Mouse (Mus musculus) limb, embryonic 13.5 days (tissue): ENCODE data around the gene Drd3. TPM values are rescaled to one million over a fixed set of nuclear protein-coding genes. Genes with fewer than 3 reads are reported as not detected.

Source experiments
- ATAC-seq: fragments of 200-750 bp; cut with Nextera tagmentation; 2 replicates; pipeline ENCODE4 v1.8.0; 2017; ENCODE audit warnings: low read depth, moderate number of reproducible peaks, moderate TSS enrichment; ENCODE audit not compliant: low FRiP score
- H3K27ac ChIP-seq: fragments of 300-500 bp; sonication (generic); 2 replicates; pipeline ENCODE4 v1.5.1; 2015; ENCODE audit warnings: inconsistent platforms, mild to moderate bottlenecking, moderate library complexity
- H3K27me3 ChIP-seq: fragments of 300-500 bp; sonication (generic); 2 replicates; pipeline ENCODE4 v1.6.1; 2015; ENCODE audit warnings: mild to moderate bottlenecking, inconsistent platforms
- H3K36me3 ChIP-seq: fragments of 300-500 bp; sonication (generic); 2 replicates; pipeline ENCODE4 v1.6.1; 2015; ENCODE audit warnings: inconsistent platforms, mild to moderate bottlenecking, moderate library complexity
- H3K4me1 ChIP-seq: fragments of 300-500 bp; sonication (generic); 2 replicates; pipeline ENCODE4 v1.6.1; 2015; ENCODE audit warnings: inconsistent platforms
- H3K4me2 ChIP-seq: fragments of 300-500 bp; sonication (generic); replicated peaks from 2 replicates; pipeline ENCODE4 v1.6.1; 2015; ENCODE audit warnings: inconsistent platforms, mild to moderate bottlenecking, moderate library complexity
- H3K4me3 ChIP-seq: fragments of 300-500 bp; sonication (generic); 2 replicates; pipeline ENCODE4 v1.5.1; 2015; ENCODE audit warnings: moderate library complexity, mild to moderate bottlenecking, inconsistent platforms
- H3K9ac ChIP-seq: fragments of 300-500 bp; sonication (generic); 2 replicates; pipeline ENCODE4 v1.6.1; 2015; ENCODE audit warnings: mild to moderate bottlenecking, inconsistent platforms
- H3K9me3 ChIP-seq: fragments of 300-500 bp; sonication (generic); 2 replicates; pipeline ENCODE4 v1.6.1; 2016; ENCODE audit warnings: inconsistent platforms
- WGBS: fragments of 180-500 bp; shearing (Covaris S2); methylation state at CpG from one replicate; pipeline ENCODE4 v1.1.7; 2015; 5-methylcytosine and 5-hydroxymethylcytosine counted together
- microRNA-seq: library from miRNA; unstranded; fragments of <30 nt; microRNA quantifications from one replicate; pipeline ENCODE4, GENCODE M21; 2016
- polyA plus RNA-seq: library from polyadenylated mRNA; unstranded; fragments of >200 nt; fragmentation: Nextera tagmentation; extraction: Ambion mirVana; gene quantifications from 2 replicates; pipeline ENCODE4 v1.2.1, GENCODE M21; 2015

The Drd3 gene
- polyA plus RNA-seq, 1 experiment from 2014 or later = not detected

- Histone ChIP-seq H3K4me1 (0 out of 2 replicates have a peak, but pooled peaks cover 5% of the 10 kb centered on the region), H3K36me3 (peaks cover 24% of the 10 kb centered on the region), H3K27me3 (no peaks in the 10 kb centered on the region), H3K27ac (no peak overlapping the region), H3K4me2 (no peak overlapping the region), H3K4me3 (no peak overlapping the region), H3K9me3 (no peaks in the 10 kb centered on the region), H3K9ac (no peak overlapping the region)
- 85% methylated on average over 6 of the region's 6 CpGs for WGBS
- ATAC-seq = no peak
Measured at GRCm38 (mm10) chr16:43860624-43861023, 106.8 kb downstream of the Drd3 start.

- Histone ChIP-seq H3K27ac (no peak overlapping the region), H3K4me3 (no peak overlapping the region), H3K36me3 (peaks cover 55% of the 10 kb centered on the region)
Measured at GRCm38 (mm10) chr16:43869805-43870204, 116.0 kb downstream of the Drd3 start.

GRCm38 (mm10) chr16:43871419-43871818, 117.6 kb downstream of the Drd3 start:
- H3K4me3 ChIP-seq = no peak overlapping the region
- H3K9me3 ChIP-seq = no peaks in the 10 kb centered on the region
- H3K4me2 ChIP-seq = no peak overlapping the region
- H3K36me3 ChIP-seq = peaks cover 70% of the 10 kb centered on the region
- H3K4me1 ChIP-seq = peaks cover 4% of the 10 kb centered on the region; the same call in 1 of the 2 replicates
- no peak for ATAC-seq
- H3K9ac ChIP-seq = no peak overlapping the region
- no peak overlapping the region for H3K27ac ChIP-seq
- H3K27me3 ChIP-seq = no peaks in the 10 kb centered on the region
- 91% methylated on average over 7 of the region's 7 CpGs for WGBS

More at GRCm38 (mm10) chr16:43869805-43870204, 116.0 kb downstream of the Drd3 start:
- Histone ChIP-seq H3K27me3 (no peaks in the 10 kb centered on the region), H3K4me1 (peaks cover 4% of the 10 kb centered on the region; the same call in 1 of the 2 replicates), H3K9ac (no peak overlapping the region), H3K4me2 (no peak overlapping the region), H3K9me3 (no peaks in the 10 kb centered on the region)
- ATAC-seq = no peak

Small RNAs within 50 kb of the gene (microRNA-seq; reads per million reads assigned to microRNA genes)
- gene Gm25996 = not detected

Other genes with a start within 250 kb of the Drd3 start
- gene Tigit, start 89.9 kb upstream of the Drd3 start, polyA plus RNA-seq = 0.22 TPM in 1 of 2 replicates, not detected in the other
- 13.6 and 15.9 TPM in 2 replicates for gene Ccdc191, start 135.8 kb downstream of the Drd3 start, polyA plus RNA-seq
- gene Qtrt2, start 172.8 kb downstream of the Drd3 start, polyA plus RNA-seq = 29.3 and 30.0 TPM in 2 replicates
- gene Zdhhc23, start 225.8 kb downstream of the Drd3 start, polyA plus RNA-seq = 0.62 and 0.70 TPM in 2 replicates